Mouse (Mus musculus): ENCODE results near the gene Gm10134.
"Not testable (repeated sequence)": the region's sequence is repeated elsewhere in the genome, so short reads cannot be mapped to it uniquely, and the experiment has no call there.

Gene Gm10134

DNA sequence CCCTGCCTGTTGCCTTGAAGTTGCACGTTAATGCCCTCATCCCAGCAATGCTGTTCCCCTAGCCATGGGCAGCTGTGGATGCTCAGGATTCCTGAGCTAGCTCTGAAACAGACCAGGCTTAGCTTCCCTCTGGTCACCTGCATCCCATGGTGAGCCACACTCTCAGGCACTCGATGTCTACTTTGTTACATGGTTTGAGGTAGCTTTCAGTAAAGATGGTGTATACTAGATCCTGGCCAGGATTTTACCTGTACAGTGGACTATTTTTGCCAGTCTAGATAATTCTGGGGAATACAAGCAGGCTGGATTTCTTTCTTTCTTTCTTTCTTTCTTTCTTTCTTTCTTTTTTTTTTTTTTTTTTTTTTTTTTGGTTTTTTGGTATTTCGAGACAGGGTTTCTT is at the start of gene Gm10134:
Gene Gm10134 (plus strand): TSS at position 301 of the 400 bp plus-strand sequence.
- DNase-seq: no peak

DNA sequence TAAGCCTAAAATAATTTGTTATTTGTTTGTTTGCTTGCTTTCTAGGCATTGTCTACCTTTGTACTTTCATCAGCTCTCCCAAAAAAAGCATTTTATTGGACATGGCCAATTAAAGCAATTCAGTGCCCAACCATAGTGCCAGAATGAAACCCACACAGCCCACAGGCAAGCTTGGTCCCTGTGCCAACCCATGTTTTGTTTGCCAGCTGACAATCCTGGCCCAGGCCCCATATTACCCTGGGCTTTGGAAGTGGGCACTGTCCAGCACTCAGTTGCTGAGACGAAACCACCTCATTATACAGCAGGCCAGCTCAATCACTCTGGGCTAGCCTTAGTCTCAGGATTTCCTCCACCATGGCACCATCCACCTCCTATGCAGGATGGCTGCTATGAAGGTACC is 49.3 kb upstream of the Gm10134 start:
- DNase-seq: peak in 1 of 2 experiments; percentile 17

GRCm38 (mm10) chr2:28463919-28464318 is 42.0 kb upstream of the Gm10134 start:
- DNase-seq: peak; percentile 79 to 81

DNA sequence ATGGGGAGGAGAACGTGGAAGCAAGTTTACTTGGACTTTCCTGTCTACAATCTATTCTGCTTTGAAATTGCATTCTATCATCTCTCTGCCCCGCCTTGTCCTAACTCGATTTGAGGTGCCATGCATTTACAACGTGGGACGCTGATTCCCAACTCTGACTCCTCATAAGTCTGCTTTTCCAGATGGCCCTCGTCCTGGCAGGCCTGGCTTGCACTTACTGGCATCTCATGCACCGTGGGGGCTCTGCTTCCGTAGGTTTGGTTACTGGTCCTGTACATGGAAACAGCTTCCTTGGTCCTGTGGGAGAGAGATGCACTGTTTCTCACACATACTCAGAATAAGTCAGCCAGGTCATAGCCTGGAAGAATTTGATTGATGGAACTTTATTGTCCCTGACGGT is 41.0 kb upstream of the Gm10134 start:
- DNase-seq: no peak

GRCm38 (mm10) chr2:28465836-28466518 is 39.9 kb upstream of the Gm10134 start, which contains the start of gene 1700007K13Rik:
1700007K13Rik (minus strand) TSS chr2:28466332.
- DNase-seq: peak; percentile 76 to 79

GRCm38 (mm10) chr2:28467860-28468485 is 37.9 kb upstream of the Gm10134 start, which contains the start of gene Mrps2:
Mrps2 (plus strand) TSS chr2:28468066.
- peak; percentile 86 to 90 for DNase-seq

GRCm38 (mm10) chr2:28468486-28469225 is 37.2 kb upstream of the Gm10134 start:
- no peak for DNase-seq

- DNase-seq: no peak
These were observed 36.4 kb upstream of the Gm10134 start for GRCm38 (mm10) chr2:28469461-28469860.

- DNase-seq: no peak
These were observed 35.3 kb upstream of the Gm10134 start for GRCm38 (mm10) chr2:28470591-28470990.

GRCm38 (mm10) chr2:28472011-28472410 is 33.9 kb upstream of the Gm10134 start:
- not testable (repeated sequence) for DNase-seq

DNA sequence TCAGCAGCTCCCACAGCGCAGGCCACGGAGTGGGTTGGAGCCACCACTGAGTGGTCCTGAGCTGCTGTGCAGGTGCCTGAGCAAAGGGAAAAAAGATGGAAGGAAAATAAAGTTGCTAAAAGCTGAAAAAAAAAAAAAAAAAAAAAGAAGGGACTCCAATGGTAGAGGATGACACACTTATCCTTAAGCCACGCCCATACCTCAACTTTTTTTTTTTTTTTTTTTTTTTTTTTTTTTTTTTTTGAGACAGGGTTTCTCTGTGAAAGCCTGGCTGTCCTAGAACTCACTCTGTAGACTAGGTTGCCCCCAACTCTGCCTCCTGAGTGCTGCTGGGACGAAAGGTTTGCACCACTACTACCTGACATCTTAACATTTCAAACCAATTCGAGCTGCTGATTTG is 27.9 kb upstream of the Gm10134 start:
- DNase-seq: not testable (repeated sequence)

DNA sequence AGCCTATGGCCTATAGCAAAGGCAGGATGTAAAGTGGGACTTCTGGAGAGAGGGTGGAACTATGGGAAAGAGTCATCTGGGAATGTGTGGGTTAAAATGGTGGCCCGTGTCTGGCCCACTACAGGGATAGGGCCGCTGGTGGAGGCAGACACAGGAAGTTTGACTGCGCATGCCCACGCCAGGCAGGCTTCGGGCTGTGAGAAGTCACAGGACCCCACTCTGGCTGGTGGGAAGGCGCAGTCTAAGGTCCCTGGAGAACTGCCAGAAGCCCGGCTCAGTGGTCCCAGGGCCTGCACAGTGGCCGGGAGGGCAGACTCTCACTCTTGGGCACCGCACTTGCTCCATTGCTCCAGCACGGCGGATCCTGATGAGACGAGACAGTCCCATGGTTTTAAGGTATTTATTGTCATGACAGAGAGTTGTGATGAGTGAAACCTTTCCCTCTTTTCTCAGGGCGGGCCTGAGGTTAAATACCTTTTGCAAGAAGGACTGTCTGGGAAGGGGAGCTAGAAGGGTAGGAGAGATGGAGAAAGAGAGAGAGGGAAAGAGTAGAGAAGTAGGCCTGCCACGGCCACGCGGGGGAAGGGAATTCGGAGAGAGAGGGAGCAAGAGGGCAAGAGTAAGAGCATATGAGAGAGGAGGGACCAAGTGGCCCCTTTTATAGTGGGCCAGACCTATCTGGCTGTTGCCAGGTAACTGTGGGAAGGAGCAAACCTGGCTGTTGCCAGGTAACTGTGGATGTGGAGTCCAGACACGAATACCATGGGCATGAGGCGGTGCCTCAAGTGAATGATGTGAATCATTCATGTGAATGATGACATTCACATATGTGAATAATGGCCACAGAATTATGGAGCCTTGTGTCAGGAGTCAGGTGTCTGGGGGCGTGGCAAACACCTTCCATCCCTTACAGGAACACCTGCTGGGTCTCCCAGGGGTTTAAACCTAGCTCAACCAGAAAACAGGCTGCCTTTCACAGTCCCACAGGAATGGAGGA is 26.4 kb upstream of the Gm10134 start:
- no peak for DNase-seq

DNA sequence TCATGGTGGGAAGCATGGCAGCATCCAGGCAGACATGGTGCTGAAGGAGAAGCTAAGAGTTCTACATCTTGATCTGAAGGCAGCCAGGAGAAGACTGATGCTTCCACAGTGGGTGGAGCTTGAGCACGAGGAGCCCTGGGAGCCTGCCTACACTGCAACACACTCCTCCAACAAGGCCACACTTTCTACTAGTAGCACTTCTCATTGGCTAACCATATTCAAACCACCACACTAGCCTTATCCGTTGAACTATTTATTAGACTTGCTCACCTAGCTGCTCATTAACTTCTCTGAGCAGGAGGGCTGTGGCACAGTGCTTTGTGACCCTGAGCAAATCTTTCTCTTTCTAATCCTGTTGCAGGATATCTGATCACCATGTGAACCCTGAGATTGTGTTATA is 22.0 kb upstream of the Gm10134 start:
- DNase-seq: no peak

GRCm38 (mm10) chr2:28494521-28494920 is 11.4 kb upstream of the Gm10134 start:
- no peak for DNase-seq

- peak in 1 of 2 experiments; percentile 5 for DNase-seq
These were observed 10.6 kb upstream of the Gm10134 start for GRCm38 (mm10) chr2:28495207-28495756.

DNA sequence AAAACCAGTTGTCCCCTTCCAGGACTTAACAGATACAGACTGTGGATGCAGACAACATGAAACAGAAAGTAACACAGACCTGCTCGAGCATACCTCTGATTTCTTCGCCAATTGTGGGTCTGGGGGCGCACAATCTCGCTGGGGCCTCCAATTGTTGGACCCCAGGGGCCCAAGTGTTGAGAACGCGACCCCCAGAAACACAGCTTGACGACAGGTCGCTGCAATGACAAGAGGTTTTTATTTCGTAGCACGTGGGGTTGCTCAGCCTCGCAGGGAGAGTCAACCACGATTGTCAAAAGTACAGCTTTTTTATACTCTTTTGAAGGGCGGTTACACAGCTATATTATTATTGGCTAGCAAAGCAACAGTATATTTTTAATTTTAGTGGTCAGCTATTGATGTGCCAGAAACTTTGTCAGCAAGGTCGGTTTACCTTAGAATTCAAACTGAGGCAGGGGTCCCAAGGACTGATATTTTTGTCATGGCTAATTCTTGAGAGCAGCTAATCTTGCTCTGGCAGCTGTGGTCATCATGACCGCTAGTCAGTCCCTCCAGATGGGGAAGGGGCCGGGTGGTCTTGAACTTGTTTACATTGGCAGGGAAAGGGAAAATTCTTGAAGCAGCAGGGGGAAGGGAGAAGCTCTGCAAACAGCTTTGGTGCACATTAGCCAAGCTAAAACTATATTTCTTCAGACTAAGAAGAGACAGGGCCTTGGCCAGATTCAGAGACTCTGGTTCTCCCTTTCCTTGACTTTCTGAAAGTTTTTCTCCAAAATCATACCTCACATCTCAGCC is 9.9 kb upstream of the Gm10134 start:
- DNase-seq: no peak

DNA sequence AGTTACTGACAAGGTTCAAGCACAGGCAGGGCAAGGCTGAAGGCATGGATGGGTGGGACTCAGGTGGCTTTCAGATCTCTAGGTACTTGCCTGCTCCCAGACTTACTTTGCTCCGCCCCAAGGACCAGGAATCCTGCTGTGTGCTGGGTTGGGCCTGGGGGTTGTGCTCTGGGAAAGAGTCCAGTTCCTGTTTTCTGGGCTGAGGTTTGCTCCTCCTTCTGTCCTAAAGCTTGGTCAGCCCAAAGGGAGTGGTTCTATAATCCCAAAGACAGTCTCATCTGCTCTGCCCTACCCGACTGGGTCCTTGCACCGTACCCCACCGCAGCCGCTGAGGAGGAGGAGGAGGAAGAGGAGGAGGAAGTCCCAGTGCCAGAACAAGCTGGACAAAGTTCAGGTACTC is 9.2 kb upstream of the Gm10134 start, which contains the start of gene Gbgt1:
Gene Gbgt1 (plus strand): TSS at position 221 of the 400 bp plus-strand sequence.
- no peak for DNase-seq

DNA sequence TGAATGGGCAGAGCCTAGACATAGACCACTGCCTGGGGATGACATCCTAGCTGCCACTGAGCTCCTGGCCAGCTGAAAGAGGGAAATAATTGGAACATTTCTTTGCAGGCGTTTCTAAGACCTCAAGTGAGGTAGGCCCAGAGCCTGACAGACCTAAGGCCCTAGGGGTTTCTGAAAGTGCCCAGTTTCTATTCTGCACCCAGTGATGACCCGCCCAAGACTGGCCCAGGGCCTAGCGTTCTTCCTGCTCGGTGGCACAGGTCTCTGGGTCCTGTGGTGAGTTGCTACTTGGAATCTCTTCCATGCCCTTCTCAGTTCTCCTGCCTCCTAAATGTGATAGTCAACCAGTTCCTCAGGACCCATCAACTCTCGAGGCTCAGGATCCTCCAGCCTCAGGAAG is 8.3 kb upstream of the Gm10134 start:
- no peak for DNase-seq

- DNase-seq: no peak
These were observed 7.5 kb upstream of the Gm10134 start for GRCm38 (mm10) chr2:28498431-28498830.

DNA sequence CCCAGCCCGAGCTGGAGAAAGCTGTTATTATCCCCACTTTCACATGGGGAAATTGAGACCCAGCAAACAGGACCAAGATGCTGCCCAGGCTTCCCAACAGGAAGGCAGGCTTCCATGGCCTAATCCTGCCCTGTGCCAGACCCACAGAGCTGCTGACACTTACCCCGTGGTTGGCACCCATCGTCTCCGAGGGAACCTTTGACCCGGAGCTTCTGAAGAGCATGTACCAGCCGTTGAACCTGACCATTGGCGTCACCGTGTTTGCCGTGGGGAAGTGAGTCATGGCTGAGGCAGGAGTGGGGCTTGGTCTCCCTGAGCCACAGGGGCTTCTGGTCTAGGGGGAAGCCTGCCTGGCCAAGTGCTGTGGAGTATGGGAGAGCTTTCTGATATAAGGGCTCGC is 2.9 kb upstream of the Gm10134 start:
- no peak for DNase-seq

DNA sequence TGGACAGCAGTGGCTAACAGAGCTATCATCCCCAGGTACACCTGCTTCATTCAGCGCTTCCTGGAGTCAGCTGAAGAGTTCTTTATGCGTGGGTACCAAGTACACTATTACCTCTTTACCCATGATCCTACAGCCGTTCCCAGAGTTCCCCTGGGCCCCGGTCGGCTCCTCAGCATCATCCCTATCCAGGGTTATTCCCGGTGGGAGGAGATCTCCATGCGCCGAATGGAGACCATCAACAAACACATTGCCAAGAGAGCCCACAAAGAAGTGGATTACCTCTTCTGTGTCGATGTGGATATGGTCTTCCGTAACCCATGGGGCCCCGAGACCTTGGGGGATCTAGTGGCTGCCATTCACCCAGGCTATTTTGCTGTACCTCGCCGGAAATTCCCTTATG is 1.2 kb upstream of the Gm10134 start:
- DNase-seq: no peak

Data from cerebellum, postnatal 36 days (tissue).